Mouse (Mus musculus) liver (tissue): ENCODE measurements around the gene Cdc25b.
A peak's percentile ranks its signal among the peaks of the same experiment; 100 is the strongest.

Experiments
- DNase-seq: peaks from one replicate; pipeline ENCODE4 v3.0.0-alpha.2; 2020; ENCODE audit warnings: mixed read lengths

Gene Cdc25b

GRCm38 (mm10) chr2:131160671-131161111, 26.1 kb upstream of the Cdc25b start:
- DNase-seq = peak; percentile 41

GRCm38 (mm10) chr2:131163924-131164323, 22.8 kb upstream of the Cdc25b start:
- no peak for DNase-seq

GRCm38 (mm10) chr2:131166172-131166571, 20.6 kb upstream of the Cdc25b start:
- DNase-seq = no peak

- no peak for DNase-seq
Observed at GRCm38 (mm10) chr2:131167984-131168383, 18.8 kb upstream of the Cdc25b start.

- no peak for DNase-seq
Observed at GRCm38 (mm10) chr2:131168914-131169313, 17.8 kb upstream of the Cdc25b start.

GRCm38 (mm10) chr2:131170936-131171335, 15.8 kb upstream of the Cdc25b start:
- no peak for DNase-seq

GRCm38 (mm10) chr2:131171401-131172104, 15.2 kb upstream of the Cdc25b start:
- DNase-seq = no peak

- no peak for DNase-seq
Observed at GRCm38 (mm10) chr2:131172322-131172721, 14.4 kb upstream of the Cdc25b start.

GRCm38 (mm10) chr2:131174700-131175099, 12.0 kb upstream of the Cdc25b start:
- DNase-seq = peak; percentile 40

GRCm38 (mm10) chr2:131175286-131175944, 11.3 kb upstream of the Cdc25b start:
- DNase-seq = no peak

GRCm38 (mm10) chr2:131175945-131176309, 10.8 kb upstream of the Cdc25b start:
- DNase-seq = no peak

GRCm38 (mm10) chr2:131176491-131176890, 10.3 kb upstream of the Cdc25b start:
- DNase-seq = no peak

- no peak for DNase-seq
Observed at GRCm38 (mm10) chr2:131177932-131178331, 8.8 kb upstream of the Cdc25b start.

- DNase-seq = no peak
Observed at GRCm38 (mm10) chr2:131178828-131179245, 7.9 kb upstream of the Cdc25b start.

- DNase-seq = peak; percentile 56
Observed at GRCm38 (mm10) chr2:131179246-131179886, 7.4 kb upstream of the Cdc25b start.

- DNase-seq = peak; percentile 84
Observed at GRCm38 (mm10) chr2:131179990-131180587, 6.7 kb upstream of the Cdc25b start, which contains the start of gene Cenpb. Gene Cenpb (minus strand): TSS chr2:131180067.

- peak; percentile 38 for DNase-seq
Observed at GRCm38 (mm10) chr2:131186343-131186742, 406 bp upstream of the Cdc25b start.

- no peak for DNase-seq
Observed at GRCm38 (mm10) chr2:131187602-131187922, 813 bp downstream of the Cdc25b start.

- DNase-seq = peak; percentile 60
Observed at GRCm38 (mm10) chr2:131188311-131188710, 1.6 kb downstream of the Cdc25b start.

GRCm38 (mm10) chr2:131189521-131190309, 3.0 kb downstream of the Cdc25b start:
- peak; percentile 68 for DNase-seq

- DNase-seq = no peak
Observed at GRCm38 (mm10) chr2:131190344-131191004, 3.7 kb downstream of the Cdc25b start.

GRCm38 (mm10) chr2:131191005-131191390, 4.2 kb downstream of the Cdc25b start:
- no peak for DNase-seq
